Mouse (Mus musculus) ovary, adult 18-20 months (tissue): ENCODE results near the gene Btnl2.

ENCODE experiments used
- DNase-seq: peaks from one replicate; pipeline ENCODE4 v3.0.0; 2022; ENCODE audit warnings: low spot score, mixed read lengths

The Btnl2 gene

DNA sequence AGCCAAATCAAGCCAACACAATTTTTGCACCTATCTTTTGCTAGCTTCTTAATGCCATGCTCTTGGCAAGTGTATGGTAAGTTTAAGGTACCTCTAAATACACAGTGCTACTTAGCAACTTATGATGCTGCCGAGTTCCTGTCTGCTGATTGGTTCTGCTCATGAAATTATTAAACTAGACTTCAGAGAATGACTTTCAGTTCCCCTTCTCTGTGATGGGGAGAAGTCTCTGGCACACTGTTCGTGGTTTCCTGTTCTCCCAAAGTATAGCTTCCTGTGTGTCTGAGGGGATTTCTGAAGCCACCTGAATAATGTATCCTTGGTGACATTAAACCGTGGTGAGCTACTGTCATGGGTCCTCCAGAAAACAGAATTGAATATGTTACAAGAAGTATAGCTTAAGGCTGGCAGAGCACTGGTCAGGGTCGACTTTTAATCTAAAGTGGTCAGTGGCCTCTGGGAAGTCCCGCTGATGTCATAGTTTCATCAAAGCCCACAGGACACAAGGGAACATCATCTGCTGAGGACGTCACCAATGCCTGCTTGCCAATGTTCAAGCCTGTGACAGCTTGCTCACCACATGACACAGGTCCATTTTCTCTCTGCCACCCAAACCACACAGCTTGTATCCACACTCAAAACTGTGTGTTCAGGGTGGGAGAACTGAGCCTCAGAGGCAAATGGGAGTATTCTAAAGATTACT is 6.9 kb upstream of the Btnl2 start:
- no peak for DNase-seq

- DNase-seq: peak; percentile 12
These were observed 5.2 kb upstream of the Btnl2 start for GRCm38 (mm10) chr17:34349429-34349828.

DNA sequence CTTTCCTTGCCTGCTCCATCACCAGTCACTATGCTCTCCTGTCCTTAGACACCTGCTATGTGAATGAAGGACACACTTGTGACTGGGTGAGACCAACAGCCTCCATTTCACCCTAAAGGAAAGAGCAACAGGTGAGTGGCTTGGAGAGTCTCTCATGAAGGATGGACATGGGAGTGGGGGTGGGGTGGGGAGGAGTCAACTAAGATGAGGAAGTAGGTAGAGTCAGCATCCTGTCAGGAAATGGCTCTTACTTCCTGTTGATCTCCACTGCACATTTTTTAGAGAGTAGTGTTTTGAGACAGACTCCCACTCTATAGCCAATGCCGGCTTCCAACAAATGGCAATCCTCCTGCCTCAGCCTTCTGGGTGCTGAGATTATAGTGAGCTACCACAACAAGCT is 318 bp downstream of the Btnl2 start:
- no peak for DNase-seq

DNA sequence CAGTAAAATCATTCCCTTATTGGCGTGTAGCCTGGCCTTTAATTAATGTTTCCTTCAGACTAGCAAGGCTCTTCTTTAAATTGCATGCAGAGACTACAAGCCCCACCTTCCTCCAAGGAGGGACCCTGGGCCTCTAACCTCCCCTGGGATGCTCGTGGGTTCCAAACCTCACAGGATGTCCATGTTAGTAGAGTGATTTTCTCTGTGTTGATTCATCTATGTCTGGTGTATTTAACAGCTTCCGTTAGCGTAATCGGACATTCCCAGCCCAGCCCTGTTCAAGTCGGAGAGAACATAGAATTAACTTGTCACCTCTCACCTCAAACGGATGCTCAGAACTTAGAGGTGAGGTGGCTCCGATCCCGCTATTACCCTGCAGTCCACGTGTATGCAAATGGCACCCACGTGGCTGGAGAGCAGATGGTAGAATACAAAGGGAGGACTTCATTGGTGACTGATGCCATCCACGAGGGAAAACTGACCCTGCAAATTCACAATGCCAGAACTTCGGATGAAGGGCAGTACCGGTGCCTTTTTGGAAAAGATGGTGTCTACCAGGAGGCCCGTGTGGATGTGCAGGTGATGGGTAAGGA is 8.4 kb downstream of the Btnl2 start:
- no peak for DNase-seq

DNA sequence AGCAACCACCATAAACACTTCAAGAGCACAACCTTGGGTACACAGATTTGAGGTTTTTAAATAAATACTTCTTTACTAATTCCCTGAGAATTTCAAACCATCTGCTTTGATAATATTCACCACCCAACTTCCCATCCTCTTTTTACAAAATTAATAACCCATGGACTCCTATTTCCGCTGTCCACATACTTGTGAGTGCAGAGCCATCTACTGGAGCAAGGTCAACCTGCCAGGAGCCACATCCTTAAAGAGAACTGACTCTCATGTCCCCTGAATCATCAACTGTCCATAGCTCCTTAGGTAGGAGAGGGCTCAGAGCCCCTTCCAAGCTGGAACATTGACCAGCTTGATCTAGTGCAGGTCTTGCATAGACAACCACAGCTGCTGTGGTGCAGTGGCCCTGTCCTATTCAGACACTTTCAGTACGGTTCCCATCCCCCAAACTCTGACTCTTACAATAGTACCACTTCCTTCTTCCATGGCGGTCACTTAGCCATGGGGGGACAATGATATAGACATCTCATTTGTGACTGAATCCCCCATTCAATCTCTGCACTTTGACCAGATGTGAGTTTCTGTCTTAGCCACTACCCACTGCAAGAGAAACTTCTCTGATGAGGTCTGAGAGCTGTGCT is 9.2 kb downstream of the Btnl2 start:
- no peak for DNase-seq

- DNase-seq: no peak
These were observed 10.4 kb downstream of the Btnl2 start for GRCm38 (mm10) chr17:34365031-34365430.

GRCm38 (mm10) chr17:34370563-34370962 is 15.9 kb downstream of the Btnl2 start:
- DNase-seq: no peak

DNA sequence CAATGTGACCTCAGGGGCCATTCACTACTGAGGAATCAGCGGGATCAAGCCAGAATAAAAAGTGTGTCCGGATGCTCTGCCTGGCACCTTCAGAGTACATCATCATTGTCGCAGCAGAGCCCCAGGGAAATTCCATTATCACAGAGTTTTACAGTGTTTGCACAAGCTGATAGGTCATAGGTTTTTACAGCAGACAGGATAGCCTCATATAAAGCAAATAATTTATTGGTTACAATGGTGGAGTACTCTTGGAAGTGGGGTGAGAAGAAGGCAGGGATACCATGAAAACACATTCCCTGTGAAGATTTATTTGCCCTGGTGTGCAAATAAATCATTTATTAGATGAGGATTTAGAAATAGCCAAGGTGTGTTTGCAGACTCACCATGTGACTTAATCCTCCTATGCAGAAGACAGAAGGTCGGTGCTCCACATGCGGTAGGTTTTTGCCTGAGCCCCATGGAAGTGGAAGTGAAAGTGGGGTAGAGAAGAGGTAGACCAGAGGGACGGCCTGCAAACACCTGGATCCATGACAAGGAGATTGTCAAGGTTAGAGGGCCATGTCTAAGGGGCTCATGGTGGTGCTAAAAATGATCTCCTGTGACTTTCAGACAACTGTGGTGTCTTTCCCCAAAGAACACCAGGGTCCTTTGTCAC is 18.6 kb downstream of the Btnl2 start:
- no peak for DNase-seq

DNA sequence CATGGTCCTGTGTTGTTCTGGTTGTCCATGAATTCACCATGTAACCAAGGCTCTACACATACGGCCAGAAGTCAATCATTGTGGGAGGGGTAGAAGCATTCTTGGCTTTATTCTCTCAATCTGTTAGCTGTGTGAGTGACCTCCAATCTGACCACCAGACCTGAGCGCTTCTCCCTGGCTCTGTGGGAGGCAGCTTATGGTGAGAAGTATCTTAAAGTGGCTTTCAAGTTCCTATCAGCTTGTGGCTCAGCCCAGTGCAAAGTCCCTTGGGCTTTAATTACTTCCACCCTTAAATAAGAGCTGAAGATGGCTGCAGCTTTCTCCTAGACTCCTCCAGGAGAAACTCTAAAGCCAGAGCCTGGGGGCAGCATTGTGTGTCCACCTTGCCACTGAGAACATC is 22.2 kb downstream of the Btnl2 start, which contains the start of gene Btnl1:
Gene Btnl1, plus strand, starts transcription at position 286 of the 400 bp plus-strand sequence.
- DNase-seq: no peak

- peak; percentile 15 for DNase-seq
These were observed 23.0 kb downstream of the Btnl2 start for GRCm38 (mm10) chr17:34377450-34378209.

DNA sequence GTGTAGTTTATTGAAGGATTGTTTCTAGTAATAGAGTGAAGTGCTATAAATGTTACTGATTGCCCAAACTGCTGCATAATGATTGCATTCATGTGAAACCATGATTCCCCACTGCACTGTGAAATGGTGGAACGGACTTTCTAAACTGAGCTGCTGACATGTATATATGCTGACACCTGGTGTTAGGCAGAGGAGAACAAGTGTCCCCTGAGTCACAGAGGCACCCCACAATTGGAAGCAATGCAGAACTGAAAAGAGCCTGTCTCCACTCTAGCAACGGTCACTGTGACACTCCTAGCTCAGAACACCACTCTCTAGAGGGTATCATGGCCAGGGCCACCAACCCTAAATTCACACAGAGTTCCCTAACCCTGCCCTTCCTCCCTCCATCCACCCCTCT is 24.1 kb downstream of the Btnl2 start:
- DNase-seq: no peak

- no peak for DNase-seq
These were observed 24.8 kb downstream of the Btnl2 start for GRCm38 (mm10) chr17:34379451-34379850.

GRCm38 (mm10) chr17:34381876-34382275 is 27.3 kb downstream of the Btnl2 start:
- no peak for DNase-seq

- DNase-seq: no peak
These were observed 28.6 kb downstream of the Btnl2 start for GRCm38 (mm10) chr17:34383212-34383611.

DNA sequence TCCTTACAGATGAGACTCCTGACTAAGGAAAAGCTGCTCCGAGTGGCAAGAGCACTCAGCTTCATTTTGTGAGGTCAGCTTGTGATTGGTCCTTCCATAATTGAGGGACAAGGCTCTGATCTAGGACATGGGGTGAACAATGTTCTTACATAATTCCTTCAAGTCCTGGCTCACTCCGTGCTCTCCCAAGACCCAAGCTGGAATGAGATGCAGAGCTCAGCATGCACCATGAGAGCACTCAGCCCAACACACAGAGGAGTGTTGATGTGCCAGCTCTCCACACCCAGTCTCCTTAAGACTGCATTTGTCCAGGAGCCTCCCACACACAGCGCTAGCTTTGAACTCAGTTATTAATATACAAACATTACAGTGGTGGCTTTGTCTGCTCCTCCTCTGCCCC is 30.1 kb downstream of the Btnl2 start:
- DNase-seq: no peak

- DNase-seq: no peak
These were observed 32.0 kb downstream of the Btnl2 start for GRCm38 (mm10) chr17:34386656-34387055.

DNA sequence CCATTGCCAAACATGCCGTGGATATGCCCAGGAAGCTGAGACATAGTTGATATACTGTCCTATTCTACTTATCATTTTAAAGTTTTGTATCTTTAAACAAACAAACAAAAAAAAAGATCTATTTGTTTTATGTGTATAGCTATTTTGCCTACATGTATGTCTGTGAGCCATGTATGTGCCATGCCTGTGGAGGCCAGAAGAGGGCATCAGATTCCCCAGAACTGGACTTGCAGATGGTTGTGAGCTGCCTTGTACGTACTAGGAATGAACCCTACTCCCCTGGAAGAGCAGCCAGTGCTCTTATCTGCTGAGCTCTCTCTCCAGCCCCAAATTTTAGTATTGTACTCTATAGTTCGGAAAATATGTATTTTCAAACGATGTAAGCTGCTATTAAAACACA is 33.9 kb downstream of the Btnl2 start:
- DNase-seq: no peak

GRCm38 (mm10) chr17:34391507-34391906 is 36.9 kb downstream of the Btnl2 start:
- no peak for DNase-seq

DNA sequence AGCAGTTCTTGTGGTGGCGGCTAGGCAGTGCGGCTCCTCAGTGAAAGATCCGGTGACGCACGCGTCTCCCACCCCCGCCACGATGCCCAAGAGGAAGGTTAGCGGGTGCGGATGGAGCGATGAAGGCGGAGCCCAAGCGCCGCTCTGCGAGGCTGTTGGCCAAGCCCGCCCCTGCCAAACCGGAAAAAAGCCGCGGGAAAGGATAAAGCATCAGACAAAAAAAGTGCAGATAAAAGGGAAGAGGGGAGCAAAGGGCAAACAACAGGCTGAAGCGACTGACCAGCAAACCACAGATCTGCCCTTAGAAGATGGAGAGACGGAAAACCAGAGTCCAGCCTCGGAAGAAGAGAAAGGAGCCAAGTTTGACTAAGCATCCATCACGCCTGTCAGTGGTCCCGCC is 37.7 kb downstream of the Btnl2 start:
- DNase-seq: no peak

- DNase-seq: no peak
These were observed 42.7 kb downstream of the Btnl2 start for GRCm38 (mm10) chr17:34397357-34397756.

GRCm38 (mm10) chr17:34398058-34398710 is 43.6 kb downstream of the Btnl2 start:
- no peak for DNase-seq
